Mouse (Mus musculus): ENCODE measurements around the gene Arhgef7. TPM values are rescaled to one million over a fixed set of nuclear protein-coding genes. Genes with fewer than 3 reads are reported as not detected.

Gene Arhgef7
- total and polyA plus RNA-seq, 2 experiments from 2014 or later = 49.2 to 77.1 TPM

DNA sequence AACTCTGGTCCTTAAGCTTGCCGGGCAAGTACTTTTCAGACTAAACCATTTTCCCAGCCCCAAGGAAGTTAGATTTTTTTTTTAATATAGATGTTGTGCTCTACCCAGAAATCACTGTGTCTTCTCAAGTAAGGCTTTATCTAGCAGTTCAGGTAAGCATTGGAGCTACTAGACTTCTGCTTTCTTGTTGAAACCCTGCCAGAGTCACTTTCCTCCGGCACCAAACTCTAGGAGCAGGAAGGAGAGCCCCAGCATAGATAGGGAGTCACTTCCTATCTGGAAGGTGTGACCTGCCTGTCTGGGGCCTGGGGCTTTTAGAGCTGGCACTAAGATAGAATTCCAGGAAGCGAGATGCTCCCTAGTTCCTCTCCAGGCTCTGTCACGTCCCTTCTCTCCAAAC, 10.3 kb upstream of the Arhgef7 start:
- no peaks in the 10 kb centered on the region for H3K4me1 ChIP-seq (ENCODE audit: control insufficient read depth, insufficient read depth)
- no peak overlapping the region for H3K4me2 ChIP-seq (ENCODE audit: low read depth, low read length)
- WGBS = 56% methylated on average over 4 of the region's 4 CpGs
- no peaks in the 10 kb centered on the region for H3K36me3 ChIP-seq (replicated peaks; ENCODE audit: control insufficient read depth, insufficient read depth, low read length)
- DNase-seq (ENCODE audit: low spot score) (no peak), ATAC-seq (ENCODE audit: insufficient read depth, low read depth) (no peak)
- no peak overlapping the region for H3K9ac ChIP-seq (replicated peaks; ENCODE audit: low read depth, low read length)
- no peak overlapping the region for H3K27ac ChIP-seq (ENCODE audit: low read depth)
- H3K4me3 ChIP-seq (ENCODE audit: low read depth, low read length) = no peak overlapping the region
- TF ChIP-seq EP300 (IDR thresholded peaks at IDR 0.05; ENCODE audit: low read depth) = no peak
- H3K27me3 ChIP-seq (ENCODE audit: control insufficient read depth, insufficient read depth, low read length) = no peaks in the 10 kb centered on the region
- H3K9me3 ChIP-seq (replicated peaks; ENCODE audit: control insufficient read depth, low read length) = no peaks in the 10 kb centered on the region

DNA sequence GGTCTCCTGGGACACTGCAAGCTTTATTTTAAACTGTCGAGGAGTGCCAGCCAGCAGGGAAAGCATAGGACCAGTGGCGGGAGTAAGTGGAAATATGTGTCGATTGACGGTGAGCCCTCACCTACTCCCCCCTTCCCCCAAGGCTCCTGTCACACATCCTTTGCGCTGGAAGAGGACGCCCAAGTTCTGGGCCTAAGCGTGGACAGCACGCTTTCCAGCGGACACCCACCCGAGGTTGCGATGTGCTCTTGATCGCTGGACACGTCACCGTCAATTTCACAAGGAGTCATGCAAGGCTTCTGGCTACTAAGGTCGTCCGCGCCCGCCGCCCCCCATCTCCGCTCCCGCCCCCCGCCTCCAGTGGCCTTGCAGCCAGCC, 259 bp upstream of the Arhgef7 start:
- TF ChIP-seq EP300 (IDR thresholded peaks at IDR 0.05; ENCODE audit: low read depth) (no peak), CTCF (IDR thresholded peaks at IDR 0.05; ENCODE audit: low read depth) (no peak)
- peak overlapping the region; percentile 97 for H3K27ac ChIP-seq (ENCODE audit: low read depth)
- H3K36me3 ChIP-seq (replicated peaks; ENCODE audit: control insufficient read depth, insufficient read depth, low read length) = no peaks in the 10 kb centered on the region
- H3K4me2 ChIP-seq (ENCODE audit: low read depth, low read length) = peak overlapping the region; percentile 77
- ATAC-seq (ENCODE audit: insufficient read depth, low read depth) (peak; percentile 13), DNase-seq (ENCODE audit: low spot score) (peak; percentile 37)
- peak overlapping the region; percentile 84 for H3K4me3 ChIP-seq (ENCODE audit: low read depth, low read length)
- H3K9me3 ChIP-seq (replicated peaks; ENCODE audit: control insufficient read depth, low read length) = no peaks in the 10 kb centered on the region
- WGBS = under 1% methylated on average over 22 of the region's 22 CpGs
- peaks cover 17% of the 10 kb centered on the region for H3K4me1 ChIP-seq (ENCODE audit: control insufficient read depth, insufficient read depth)
- H3K27me3 ChIP-seq (ENCODE audit: control insufficient read depth, insufficient read depth, low read length) = peaks cover 35% of the 10 kb centered on the region
- peak overlapping the region; percentile 88 for H3K9ac ChIP-seq (replicated peaks; ENCODE audit: low read depth, low read length)

DNA sequence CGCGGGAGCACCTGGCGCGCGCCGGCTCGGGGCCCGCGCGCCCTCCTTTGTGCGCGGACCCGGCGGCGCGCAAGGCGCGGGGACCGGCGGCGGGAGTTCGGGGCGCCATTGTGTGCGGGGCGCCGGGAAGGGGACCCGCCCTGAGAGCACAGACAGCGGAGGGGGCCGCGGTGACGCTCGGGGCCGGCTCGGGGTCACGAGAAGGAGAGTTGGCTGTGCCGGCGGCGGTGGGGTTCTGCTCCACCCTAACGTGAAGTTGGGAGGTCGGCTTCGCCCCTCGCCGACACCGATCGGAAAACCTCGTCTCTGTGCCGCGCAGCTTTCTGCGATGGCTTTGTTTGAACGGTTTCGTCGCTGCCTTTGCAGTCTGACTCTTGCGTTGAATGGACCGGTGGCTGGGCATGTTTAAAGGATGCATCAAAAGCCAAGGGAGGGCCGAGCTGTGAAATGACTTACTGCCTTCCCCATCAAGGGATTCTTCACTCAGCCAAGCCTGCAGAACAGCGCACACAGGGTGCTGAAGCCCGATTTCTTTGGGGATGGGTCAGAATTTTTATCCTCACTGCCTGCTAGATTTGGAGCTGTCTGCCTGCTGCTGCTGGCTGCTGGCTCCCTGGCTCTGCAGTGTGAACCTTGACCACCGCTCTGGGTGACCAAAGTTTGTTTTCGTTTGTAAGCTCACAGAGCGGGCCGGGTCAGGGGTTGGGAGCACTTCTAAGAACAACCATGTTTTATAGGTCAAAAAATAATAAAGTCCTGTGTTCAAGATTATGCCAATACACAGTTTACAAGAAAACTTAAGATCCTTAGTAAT, 1.2 kb downstream of the Arhgef7 start:
- H3K4me3 ChIP-seq (ENCODE audit: low read depth, low read length) = peak overlapping the region; percentile 84
- H3K4me2 ChIP-seq (ENCODE audit: low read depth, low read length) = peak overlapping the region; percentile 77
- peaks cover 17% of the 10 kb centered on the region for H3K4me1 ChIP-seq (ENCODE audit: control insufficient read depth, insufficient read depth)
- TF ChIP-seq CTCF (IDR thresholded peaks at IDR 0.05; ENCODE audit: low read depth) (no peak), EP300 (IDR thresholded peaks at IDR 0.05; ENCODE audit: low read depth) (no peak)
- peak overlapping the region; percentile 97 for H3K27ac ChIP-seq (ENCODE audit: low read depth)
- peak overlapping the region; percentile 88 for H3K9ac ChIP-seq (replicated peaks; ENCODE audit: low read depth, low read length)
- DNase-seq (ENCODE audit: low spot score) (no peak), ATAC-seq (ENCODE audit: insufficient read depth, low read depth) (peak; percentile 31)
- H3K9me3 ChIP-seq (replicated peaks; ENCODE audit: control insufficient read depth, low read length) = no peaks in the 10 kb centered on the region
- WGBS = 2% methylated on average over 42 of the region's 61 CpGs
- H3K27me3 ChIP-seq (ENCODE audit: control insufficient read depth, insufficient read depth, low read length) = peaks cover 35% of the 10 kb centered on the region
- H3K36me3 ChIP-seq (replicated peaks; ENCODE audit: control insufficient read depth, insufficient read depth, low read length) = no peaks in the 10 kb centered on the region

DNA sequence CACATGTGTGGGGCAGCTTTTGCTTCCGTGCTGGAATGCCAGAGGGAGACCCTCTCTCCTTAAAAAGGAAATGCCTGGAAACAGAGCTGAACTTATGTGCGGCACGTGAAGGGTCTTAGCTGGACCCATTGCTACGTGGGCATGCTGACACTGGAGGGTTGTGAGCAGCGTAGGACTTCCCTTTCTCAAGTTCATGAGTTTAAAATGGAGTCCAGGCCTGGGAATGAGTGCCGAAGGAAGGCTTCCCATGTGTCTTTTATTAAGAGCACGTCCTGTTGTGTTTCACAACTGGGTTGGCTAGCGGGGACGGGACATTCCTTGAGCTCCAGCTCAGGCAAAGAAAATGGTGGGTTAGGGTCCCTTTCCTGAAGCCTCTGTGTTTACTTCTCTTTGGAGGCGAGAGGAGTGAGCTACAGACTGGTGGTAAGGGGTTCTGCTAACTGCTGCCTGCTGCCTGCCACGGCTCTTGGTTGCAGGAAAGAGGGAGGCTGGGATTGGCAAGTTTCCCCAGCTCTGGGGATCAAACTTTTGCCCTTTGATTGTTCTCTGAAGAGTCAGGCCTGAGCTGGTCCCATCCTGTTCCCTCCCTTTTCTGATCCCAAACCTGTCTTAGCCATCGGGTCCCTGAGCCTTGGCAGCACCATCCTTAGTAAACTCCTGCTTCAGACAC, 2.9 kb downstream of the Arhgef7 start:
- Histone ChIP-seq H3K4me3 (ENCODE audit: low read depth, low read length) (0 out of 2 replicates have a peak overlapping the region, but pooled peaks have one; percentile 5), H3K4me2 (ENCODE audit: low read depth, low read length) (peak overlapping the region; percentile 77), H3K4me1 (ENCODE audit: control insufficient read depth, insufficient read depth) (peaks cover 17% of the 10 kb centered on the region), H3K36me3 (replicated peaks; ENCODE audit: control insufficient read depth, insufficient read depth, low read length) (no peaks in the 10 kb centered on the region), H3K9me3 (replicated peaks; ENCODE audit: control insufficient read depth, low read length) (no peaks in the 10 kb centered on the region), H3K27me3 (ENCODE audit: control insufficient read depth, insufficient read depth, low read length) (peaks cover 25% of the 10 kb centered on the region), H3K9ac (replicated peaks; ENCODE audit: low read depth, low read length) (no peak overlapping the region; the same call in 1 of the 2 replicates), H3K27ac (ENCODE audit: low read depth) (peak overlapping the region; percentile 43)
- TF ChIP-seq CTCF (IDR thresholded peaks at IDR 0.05; ENCODE audit: low read depth) = no peak
- no peak for TF ChIP-seq EP300 (IDR thresholded peaks at IDR 0.05; ENCODE audit: low read depth)
- DNase-seq (ENCODE audit: low spot score) (no peak), ATAC-seq (ENCODE audit: insufficient read depth, low read depth) (no peak)
- WGBS = 29% methylated on average over 12 of the region's 12 CpGs

DNA sequence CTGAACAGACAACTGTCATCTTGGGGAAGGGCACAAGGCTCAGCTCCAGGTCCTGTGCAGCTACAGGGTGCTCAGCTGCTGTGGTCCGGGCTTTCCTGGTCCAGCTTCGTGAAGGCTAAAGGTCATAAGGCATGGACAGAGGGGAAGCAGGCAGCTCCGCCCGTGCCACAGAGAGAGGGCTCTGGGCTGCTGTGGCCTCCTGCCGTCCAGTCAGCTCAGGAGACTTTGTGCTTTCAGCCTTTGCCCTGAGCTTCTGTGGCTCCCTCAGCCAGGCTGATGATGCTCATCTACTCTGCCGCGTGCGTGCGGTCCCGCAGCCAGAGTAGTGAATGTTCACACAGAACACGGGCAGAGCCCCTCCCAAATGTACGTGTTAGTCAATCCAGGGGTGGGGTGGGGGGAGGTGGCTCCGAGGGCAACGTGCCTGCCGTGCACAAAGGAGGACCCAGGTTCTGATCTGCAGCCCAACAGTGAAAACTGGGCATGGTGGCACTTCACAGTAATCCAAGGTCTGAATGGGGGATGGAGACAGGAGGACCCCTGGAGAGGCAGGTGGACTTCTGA, 8.2 kb downstream of the Arhgef7 start:
- no peak for TF ChIP-seq EP300 (IDR thresholded peaks at IDR 0.05; ENCODE audit: low read depth)
- no peak for TF ChIP-seq CTCF (IDR thresholded peaks at IDR 0.05; ENCODE audit: low read depth)
- no peaks in the 10 kb centered on the region; the same call in 1 of the 2 replicates for H3K36me3 ChIP-seq (replicated peaks; ENCODE audit: control insufficient read depth, insufficient read depth, low read length)
- H3K4me2 ChIP-seq (ENCODE audit: low read depth, low read length) = no peak overlapping the region
- no peak overlapping the region for H3K9ac ChIP-seq (replicated peaks; ENCODE audit: low read depth, low read length)
- H3K27ac ChIP-seq (ENCODE audit: low read depth) = no peak overlapping the region
- H3K4me3 ChIP-seq (ENCODE audit: low read depth, low read length) = no peak overlapping the region
- no peaks in the 10 kb centered on the region for H3K27me3 ChIP-seq (ENCODE audit: control insufficient read depth, insufficient read depth, low read length)
- WGBS = 77% methylated on average over 15 of the region's 15 CpGs
- DNase-seq (ENCODE audit: low spot score) (no peak), ATAC-seq (ENCODE audit: insufficient read depth, low read depth) (no peak)
- no peaks in the 10 kb centered on the region for H3K9me3 ChIP-seq (replicated peaks; ENCODE audit: control insufficient read depth, low read length)
- H3K4me1 ChIP-seq (ENCODE audit: control insufficient read depth, insufficient read depth) = no peaks in the 10 kb centered on the region
